Mouse (Mus musculus): ENCODE measurements around the gene Dok4. TPM values are rescaled to one million over a fixed set of nuclear protein-coding genes. Genes with fewer than 3 reads are reported as not detected.

Gene Dok4
- total and polyA plus RNA-seq, 2 experiments from 2014 or later: 97.5 to 123 TPM

GRCm38 (mm10) chr8:94872156-94872555 is 4.0 kb downstream of the Dok4 start:
- H3K27me3 ChIP-seq (ENCODE audit: insufficient read depth, low read length): no peaks in the 10 kb centered on the region; the same call in 1 of the 2 replicates
- WGBS: 31% methylated on average over 3 of the region's 3 CpGs
- H3K36me3 ChIP-seq (ENCODE audit: insufficient read depth): peaks cover 5% of the 10 kb centered on the region
- no peaks in the 10 kb centered on the region for H3K9me3 ChIP-seq (ENCODE audit: low read length)
- H3K9ac ChIP-seq: no peak overlapping the region
- H3K4me3 ChIP-seq (ENCODE audit: low read depth, low read length): no peak overlapping the region
- no peak for DNase-seq
- H3K4me1 ChIP-seq (ENCODE audit: insufficient read depth): peaks cover 28% of the 10 kb centered on the region
- H3K4me2 ChIP-seq (ENCODE audit: low read depth): no peak overlapping the region
- ATAC-seq: no peak
- no peak for TF ChIP-seq CTCF (IDR thresholded peaks at IDR 0.05; ENCODE audit: low read depth)
- H3K27ac ChIP-seq (ENCODE audit: low read depth, low read length): no peak overlapping the region

- WGBS: 5% methylated on average over 7 of the region's 7 CpGs
- H3K9me3 ChIP-seq (ENCODE audit: low read length): no peaks in the 10 kb centered on the region
- peak; percentile 32; the same call in 1 of the 2 replicates for TF ChIP-seq CTCF (IDR thresholded peaks at IDR 0.05; ENCODE audit: low read depth)
- peak overlapping the region; percentile 63 for H3K4me3 ChIP-seq (ENCODE audit: low read depth, low read length)
- ATAC-seq (peak; percentile 89), DNase-seq (peak; percentile 92)
- peaks cover 13% of the 10 kb centered on the region for H3K36me3 ChIP-seq (ENCODE audit: insufficient read depth)
- no peaks in the 10 kb centered on the region; the same call in 1 of the 2 replicates for H3K27me3 ChIP-seq (ENCODE audit: insufficient read depth, low read length)
- H3K4me2 ChIP-seq (ENCODE audit: low read depth): peak overlapping the region; percentile 62
- peak overlapping the region; percentile 63 for H3K9ac ChIP-seq
- peak overlapping the region; percentile 80 for H3K27ac ChIP-seq (ENCODE audit: low read depth, low read length)
- peaks cover 28% of the 10 kb centered on the region for H3K4me1 ChIP-seq (ENCODE audit: insufficient read depth)
These were observed 4.8 kb downstream of the Dok4 start for GRCm38 (mm10) chr8:94871108-94871894.

- peaks cover 19% of the 10 kb centered on the region for H3K36me3 ChIP-seq (ENCODE audit: insufficient read depth)
- H3K27ac ChIP-seq (ENCODE audit: low read depth, low read length): peak overlapping the region; percentile 80
- H3K27me3 ChIP-seq (ENCODE audit: insufficient read depth, low read length): no peaks in the 10 kb centered on the region; the same call in 1 of the 2 replicates
- H3K4me3 ChIP-seq (ENCODE audit: low read depth, low read length): peak overlapping the region; percentile 63
- ATAC-seq: peak; percentile 70
- WGBS: 5% methylated on average over 22 of the region's 22 CpGs
- peaks cover 28% of the 10 kb centered on the region for H3K4me1 ChIP-seq (ENCODE audit: insufficient read depth)
- H3K9ac ChIP-seq: peak overlapping the region; percentile 63
- no peaks in the 10 kb centered on the region for H3K9me3 ChIP-seq (ENCODE audit: low read length)
- peak; percentile 71 for DNase-seq
- no peak for TF ChIP-seq CTCF (IDR thresholded peaks at IDR 0.05; ENCODE audit: low read depth)
- H3K4me2 ChIP-seq (ENCODE audit: low read depth): peak overlapping the region; percentile 62
These were observed 5.5 kb downstream of the Dok4 start for GRCm38 (mm10) chr8:94870474-94871107.

GRCm38 (mm10) chr8:94870003-94870402 is 6.1 kb downstream of the Dok4 start:
- WGBS: 9% methylated on average over 4 of the region's 4 CpGs
- DNase-seq (no peak), ATAC-seq (no peak)
- Histone ChIP-seq H3K4me2 (ENCODE audit: low read depth) (peak overlapping the region; percentile 62), H3K27me3 (ENCODE audit: insufficient read depth, low read length) (no peaks in the 10 kb centered on the region; the same call in 1 of the 2 replicates), H3K4me1 (ENCODE audit: insufficient read depth) (peaks cover 24% of the 10 kb centered on the region), H3K36me3 (ENCODE audit: insufficient read depth) (peaks cover 24% of the 10 kb centered on the region), H3K27ac (ENCODE audit: low read depth, low read length) (peak overlapping the region; percentile 80), H3K4me3 (ENCODE audit: low read depth, low read length) (peak overlapping the region; percentile 63), H3K9me3 (ENCODE audit: low read length) (no peaks in the 10 kb centered on the region), H3K9ac (peak overlapping the region; percentile 63)
- TF ChIP-seq CTCF (IDR thresholded peaks at IDR 0.05; ENCODE audit: low read depth): no peak

GRCm38 (mm10) chr8:94869146-94869545 is 7.0 kb downstream of the Dok4 start:
- DNase-seq (no peak), ATAC-seq (no peak)
- no peak overlapping the region for H3K27ac ChIP-seq (ENCODE audit: low read depth, low read length)
- H3K4me2 ChIP-seq (ENCODE audit: low read depth): peak overlapping the region; percentile 62
- H3K4me3 ChIP-seq (ENCODE audit: low read depth, low read length): peak overlapping the region; percentile 63
- H3K27me3 ChIP-seq (ENCODE audit: insufficient read depth, low read length): no peaks in the 10 kb centered on the region
- WGBS: 53% methylated on average over 7 of the region's 7 CpGs
- peaks cover 33% of the 10 kb centered on the region for H3K36me3 ChIP-seq (ENCODE audit: insufficient read depth)
- TF ChIP-seq CTCF (IDR thresholded peaks at IDR 0.05; ENCODE audit: low read depth): no peak
- peak overlapping the region; percentile 63 for H3K9ac ChIP-seq
- H3K9me3 ChIP-seq (ENCODE audit: low read length): no peaks in the 10 kb centered on the region
- H3K4me1 ChIP-seq (ENCODE audit: insufficient read depth): peaks cover 17% of the 10 kb centered on the region

- no peak for TF ChIP-seq CTCF (IDR thresholded peaks at IDR 0.05; ENCODE audit: low read depth)
- Histone ChIP-seq H3K36me3 (ENCODE audit: insufficient read depth) (peaks cover 49% of the 10 kb centered on the region), H3K27ac (ENCODE audit: low read depth, low read length) (no peak overlapping the region), H3K27me3 (ENCODE audit: insufficient read depth, low read length) (no peaks in the 10 kb centered on the region), H3K9me3 (ENCODE audit: low read length) (no peaks in the 10 kb centered on the region), H3K4me1 (ENCODE audit: insufficient read depth) (peaks cover 17% of the 10 kb centered on the region), H3K9ac (no peak overlapping the region), H3K4me2 (ENCODE audit: low read depth) (no peak overlapping the region), H3K4me3 (ENCODE audit: low read depth, low read length) (no peak overlapping the region)
- no peak for ATAC-seq
- no peak for DNase-seq
- 91% methylated on average over 9 of the region's 9 CpGs for WGBS
These were observed 9.2 kb downstream of the Dok4 start for GRCm38 (mm10) chr8:94866921-94867320.

- ATAC-seq: no peak
- peaks cover 57% of the 10 kb centered on the region for H3K36me3 ChIP-seq (ENCODE audit: insufficient read depth)
These were observed 10.8 kb downstream of the Dok4 start for GRCm38 (mm10) chr8:94865292-94865691.

More at GRCm38 (mm10) chr8:94865292-94865691, 10.8 kb downstream of the Dok4 start:
- 87% methylated on average over 10 of the region's 10 CpGs for WGBS
- no peak for TF ChIP-seq CTCF (IDR thresholded peaks at IDR 0.05; ENCODE audit: low read depth)
- Histone ChIP-seq H3K9me3 (ENCODE audit: low read length) (no peaks in the 10 kb centered on the region), H3K9ac (no peak overlapping the region), H3K4me3 (ENCODE audit: low read depth, low read length) (no peak overlapping the region), H3K27ac (ENCODE audit: low read depth, low read length) (no peak overlapping the region), H3K4me2 (ENCODE audit: low read depth) (no peak overlapping the region), H3K27me3 (ENCODE audit: insufficient read depth, low read length) (no peaks in the 10 kb centered on the region), H3K4me1 (ENCODE audit: insufficient read depth) (peaks cover 14% of the 10 kb centered on the region)
- no peak for DNase-seq

Measured in forebrain, postnatal 0 days (tissue).